31 mouse cellular contexts compared by ENCODE assay signal in genomic region chr6:29028129-29028528, GRCm38 (mm10). TPM values are rescaled to one million over a fixed set of nuclear protein-coding genes. Genes with fewer than 3 reads are reported as not detected.
A peak's percentile ranks its signal among the peaks of the same experiment; 100 is the strongest.
DNase-seq lines count a peak whose midpoint lies in the region; TF ChIP-seq lines count a peak whose summit lies in the region.
"Had no signal": no experiment of that assay in that cellular context is flagged by ENCODE, and none has a peak within 500 bp of the region (broad histone marks: within the 10 kb centered on the region; RNA-seq: fewer than 3 reads in every experiment).

No protein-coding gene starts in this region.

- no peak for TF ChIP-seq CTCF in ES-Bruce4 (IDR thresholded peaks at IDR 0.05; ENCODE audit: low read depth, low read length)

- H3K9me3 ChIP-seq in heart, embryonic 10.5 days, result no peaks in the 10 kb centered on the region
- no peaks in the 10 kb centered on the region; the same call in 1 of the 2 replicates for H3K9me3 ChIP-seq in ES-Bruce4 (replicated peaks; ENCODE audit: control insufficient read depth, insufficient read depth, low read length, poor library complexity, severe bottlenecking)
- H3K9me3 ChIP-seq in ES-E14 (ENCODE audit: control insufficient read depth, insufficient read depth, low read depth, low read length), result no peaks in the 10 kb centered on the region
- H3K9me3 ChIP-seq: embryonic facial prominence, embryonic 10.5 days; embryonic facial prominence, embryonic 13.5 days had no signal

- TF ChIP-seq EP300 in ES-Bruce4 (IDR thresholded peaks at IDR 0.05; ENCODE audit: insufficient read depth, low read depth, low read length), result no peak

- H3K4me3 ChIP-seq in heart, embryonic 10.5 days, result no peak overlapping the region
- no peak overlapping the region for H3K4me3 ChIP-seq in ES-Bruce4 (ENCODE audit: low read depth, low read length)
- no peak overlapping the region; a peak in 1 of 4 replicates for H3K4me3 ChIP-seq in ES-E14 (ENCODE audit: insufficient read depth in 1 of 2, low read depth in 1 of 2, low read length in 2 of 2, poor library complexity in 1 of 2, severe bottlenecking in 1 of 2)
- H3K4me3 ChIP-seq: embryonic facial prominence, embryonic 10.5 days; embryonic facial prominence, embryonic 13.5 days; erythroblast, embryonic 14.5 days; heart, embryonic 13.5 days had no signal

- peaks cover 7% of the 10 kb centered on the region; the same call in 1 of the 2 replicates for H3K4me1 ChIP-seq in heart, embryonic 10.5 days
- H3K4me1 ChIP-seq in ES-Bruce4 (ENCODE audit: control insufficient read depth, insufficient read depth, low read length) (peaks cover 18% of the 10 kb centered on the region), ES-E14 (ENCODE audit: control insufficient read depth in 2 of 2, insufficient read depth in 2 of 2, low read length in 2 of 2, poor library complexity in 1 of 2) (peaks cover 22 to 35% of the 10 kb centered on the region in 2 experiments)

- peaks cover 42% of the 10 kb centered on the region for H3K27me3 ChIP-seq in heart, embryonic 10.5 days (ENCODE audit: insufficient read depth, poor library complexity, severe bottlenecking)
- no peaks in the 10 kb centered on the region for H3K27me3 ChIP-seq in ES-Bruce4 (ENCODE audit: control insufficient read depth, insufficient read depth, low read length, poor library complexity, severe bottlenecking)

- TF ChIP-seq POLR2A in ES-Bruce4 (IDR thresholded peaks at IDR 0.05; ENCODE audit: insufficient read depth, low read length), result no peak

- 56% methylated on average over 5 of the region's 5 CpGs for WGBS in heart, embryonic 10.5 days

- peak; percentile 31 for DNase-seq in heart, embryonic 10.5 days (ENCODE audit: low spot score)
- no peak for DNase-seq in heart, adult 9 months (ENCODE audit: low spot score in 2 of 2)
- DNase-seq in ES-E14 (ENCODE audit: low read depth, low spot score) (no peak), liver (no peak)
- DNase-seq in embryo, embryonic 11 days, result no peak
- DNase-seq: adrenal gland, adult 2 months; adrenal gland, postnatal 14 days; cerebellum, adult 11 months; cerebellum, adult 2 months; cerebellum, adult 9-11 months; cerebellum, postnatal 25 days; gastrocnemius, postnatal 10 days; heart, adult 11 months; heart, postnatal 14 days; heart, postnatal 4 days; kidney, adult 2 months had no signal

- H3K36me3 ChIP-seq in heart, embryonic 10.5 days, result no peaks in the 10 kb centered on the region
- H3K36me3 ChIP-seq in ES-Bruce4 (ENCODE audit: control insufficient read depth, insufficient read depth, low read length, poor library complexity, severe bottlenecking), result no peaks in the 10 kb centered on the region
- no peaks in the 10 kb centered on the region for H3K36me3 ChIP-seq in ES-E14 (ENCODE audit: control insufficient read depth, insufficient read depth, low read length, poor library complexity, severe bottlenecking)
- H3K36me3 ChIP-seq: embryonic facial prominence, embryonic 10.5 days; embryonic facial prominence, embryonic 13.5 days; heart, embryonic 13.5 days had no signal

- no peak overlapping the region for H3K27ac ChIP-seq in heart, embryonic 10.5 days
- peak overlapping the region; percentile 79 for H3K27ac ChIP-seq in ES-Bruce4 (ENCODE audit: insufficient read depth, low read length)
- peak overlapping the region; percentile 34; the same call in 1 of the 2 replicates for H3K27ac ChIP-seq in ES-E14 (ENCODE audit: insufficient read depth, low read depth, low read length, poor library complexity, severe bottlenecking)
- H3K27ac ChIP-seq: embryonic facial prominence, embryonic 10.5 days; embryonic facial prominence, embryonic 13.5 days; heart, embryonic 13.5 days; hindbrain, embryonic 14.5 days; hindbrain, postnatal 0 days had no signal

- H3K9ac ChIP-seq in ES-Bruce4 (ENCODE audit: low read depth, poor library complexity, severe bottlenecking), result no peak overlapping the region
- no peak overlapping the region; the same call in 1 of the 2 replicates for H3K9ac ChIP-seq in ES-E14 (ENCODE audit: insufficient read depth, low read depth, low read length, poor library complexity, severe bottlenecking)
- H3K9ac ChIP-seq: embryonic facial prominence, embryonic 13.5 days; heart, embryonic 13.5 days; hindbrain, embryonic 14.5 days had no signal

- in situ Hi-C loops in ES-E14 (cut with MboI; ENCODE audit: low sequenced_read_pairs in 2 of 2, unreplicated experiment in 2 of 2), result loop anchor here in 1 of 2 experiments (10.0 kb wide), 1 partner anchor 83 kb away; no protein-coding TSS in a partner anchor

TF ChIP-seq in ES-E14, 5 proteins besides CTCF, POLR2A, EP300 and RAD21:
- TF ChIP-seq ZC3H11A (IDR thresholded peaks at IDR 0.05; ENCODE audit: borderline replicate concordance, low read depth, low read length), result no peak
- TF ChIP-seq ZNF384 (IDR thresholded peaks at IDR 0.05; ENCODE audit: low read depth, low read length), result no peak
- TF ChIP-seq HCFC1 (IDR thresholded peaks at IDR 0.05; ENCODE audit: borderline replicate concordance, insufficient read depth, low read length), result no peak
- no peak for TF ChIP-seq CHD2 (IDR thresholded peaks at IDR 0.05; ENCODE audit: low read depth, low read length)
- no peak for TF ChIP-seq MAFK (IDR thresholded peaks at IDR 0.05; ENCODE audit: insufficient read depth, low read depth, low read length)

RNA-seq across cellular contexts. Expression of gene Lep, which starts 31.9 kb away (rescaled TPM):
- polyA plus RNA-seq in heart, embryonic 10.5 days (2016; fragmentation: Nextera tagmentation; extraction: Ambion mirVana), result not detected in 2 replicates
- not detected in 2 replicates for polyA plus RNA-seq in ES-Bruce4 (2011; ENCODE audit: insufficient read depth, insufficient read length, low read depth, missing spikeins)
- not detected in 2 replicates for total RNA-seq in ES-E14 (2012; rRNA removed)
- total RNA-seq: common myeloid progenitor, adult 5-6 weeks; hindbrain, postnatal 0 days had no signal
- polyA plus RNA-seq: C2C12; CD4-positive, CD25-positive, alpha-beta regulatory T cell, adult 4 months; cerebellum, adult 2 months; embryonic facial prominence, embryonic 10.5 days; embryonic facial prominence, embryonic 13.5 days; erythroblast, embryonic 14.5 days; forebrain, embryonic 14.5 days; heart, embryonic 13.5 days; heart, embryonic 16.5 days; hindbrain, embryonic 11.5 days; hindbrain, embryonic 14.5 days; hindbrain, postnatal 0 days; intestine, embryonic 14.5 days; intestine, postnatal 0 days had no signal
